Mouse (Mus musculus) ES-Bruce4 (cell line): ENCODE data around the gene Tbc1d21.

Experiments used
- CTCF ChIP-seq: IDR thresholded peaks from one replicate; pipeline ENCODE4 v1.8.1; 2011; ENCODE audit warnings: low read depth, low read length
- POLR2A ChIP-seq: IDR thresholded peaks from one replicate; pipeline ENCODE4 v1.8.1; 2011; ENCODE audit warnings: low read length; ENCODE audit not compliant: insufficient read depth

DNA sequence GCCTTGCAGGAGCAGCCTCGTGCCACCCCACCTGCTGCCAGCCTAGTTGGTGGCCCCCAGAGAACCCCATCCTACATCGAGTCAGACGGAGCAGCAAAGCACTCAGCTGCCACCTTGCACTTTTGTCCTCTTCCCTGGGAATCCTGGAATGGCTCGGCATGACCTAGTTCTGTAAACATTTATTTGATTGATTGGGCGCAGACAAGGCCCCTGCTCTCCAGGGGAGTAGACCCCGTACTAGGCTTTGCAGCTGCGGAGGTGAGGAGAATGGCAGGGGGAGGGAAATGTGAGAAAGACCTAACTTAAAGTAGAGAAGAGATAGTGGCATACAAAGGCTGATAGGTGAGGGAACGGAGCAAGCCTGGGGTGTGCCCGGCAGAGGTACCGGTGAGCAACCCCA, 23.8 kb downstream of the Tbc1d21 start:
- TF ChIP-seq CTCF: no peak
- no peak for TF ChIP-seq POLR2A
